Mouse (Mus musculus): ENCODE results near the gene Vmn1r28. TPM values are rescaled to one million over a fixed set of nuclear protein-coding genes. Genes with fewer than 3 reads are reported as not detected.

The Vmn1r28 gene
- not detected for total RNA-seq (2023)

DNA sequence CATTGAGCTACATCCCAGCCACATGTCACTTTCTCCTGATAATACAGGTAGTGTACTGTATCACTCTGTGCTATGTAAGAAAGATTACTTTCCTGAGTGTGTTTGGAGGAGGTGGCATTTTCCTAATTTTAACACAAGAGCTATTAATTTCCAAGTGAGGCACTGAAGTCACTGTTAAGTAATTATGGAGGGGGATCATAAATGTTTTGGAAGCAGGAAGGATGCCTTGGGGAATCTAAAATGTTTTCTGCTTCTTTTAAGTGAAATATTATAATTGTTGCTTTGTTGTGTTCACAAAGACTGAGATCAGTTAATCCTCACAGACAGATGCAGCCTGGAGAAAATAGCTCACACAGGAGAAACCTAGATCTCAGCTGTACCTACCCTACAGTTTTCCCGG lies at the start of gene Vmn1r28:
Gene Vmn1r28, plus strand, starts transcription at position 301 of the 400 bp plus-strand sequence.

DNA sequence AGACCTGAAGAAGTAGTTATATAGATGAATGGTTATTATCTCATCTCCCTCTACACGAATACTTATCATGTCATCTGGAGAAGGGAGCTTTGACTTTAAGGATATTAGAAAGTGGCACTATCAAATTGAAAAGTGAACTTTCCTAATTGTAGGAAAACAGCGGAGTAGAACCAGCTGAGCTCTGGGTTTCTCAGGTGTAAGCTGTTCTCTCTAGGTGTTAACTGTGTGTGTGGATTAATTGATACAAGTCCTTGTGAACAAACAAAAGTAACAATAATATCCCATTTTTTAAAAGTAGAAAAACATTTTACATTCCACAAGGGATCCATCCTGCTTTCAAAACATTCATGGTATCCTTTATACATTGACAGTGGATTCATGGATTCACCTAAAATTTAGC lies 43.1 kb upstream of the Vmn1r28 start, which contains the start of gene Vmn1r27:
Gene Vmn1r27, minus strand, starts transcription at position 101 of the 400 bp plus-strand sequence.

DNA sequence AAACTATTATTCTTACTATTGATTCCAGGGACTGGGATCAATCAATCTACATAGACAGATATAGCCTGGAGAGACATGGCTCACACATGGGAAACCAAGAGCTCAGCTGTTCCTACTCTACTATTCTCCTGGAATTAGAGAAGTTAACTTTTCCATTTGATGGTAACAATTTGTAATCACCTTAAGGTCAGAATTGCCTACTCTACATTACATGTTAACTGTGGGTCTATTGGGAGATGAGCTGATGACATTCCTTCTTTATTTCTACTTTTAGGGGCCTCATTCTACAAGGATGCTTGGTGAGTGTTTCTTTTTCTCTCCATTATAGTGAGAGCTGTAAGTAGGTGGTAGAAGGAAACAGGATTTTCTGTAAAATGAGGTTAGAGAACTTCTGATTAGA lies 39.4 kb downstream of the Vmn1r28 start, which contains the start of gene Vmn1r29:
Gene Vmn1r29, plus strand, starts transcription at position 301 of the 400 bp plus-strand sequence.

Other genes with a start within 250 kb of the Vmn1r28 start
- not detected for gene Vmn1r26, start 246.9 kb upstream of the Vmn1r28 start, total RNA-seq (2023)
- not detected for gene Vmn1r27, start 43.2 kb upstream of the Vmn1r28 start, total RNA-seq (2023)
- not detected for gene Vmn1r29, start 39.5 kb downstream of the Vmn1r28 start, total RNA-seq (2023)
- not detected for gene Vmn1r30, start 181.3 kb downstream of the Vmn1r28 start, total RNA-seq (2023)
- gene Vmn1r31, start 213.3 kb downstream of the Vmn1r28 start, total RNA-seq (2023), result not detected